Mouse (Mus musculus) kidney, embryonic 14.5 days (tissue): ENCODE results near the gene A2ml1. TPM values are rescaled to one million over a fixed set of nuclear protein-coding genes. Genes with fewer than 3 reads are reported as not detected.
"Not testable (repeated sequence)": the region's sequence is repeated elsewhere in the genome, so short reads cannot be mapped to it uniquely, and the experiment has no call there.

ENCODE experiments used
- ATAC-seq: fragments of 200-750 bp; cut with Nextera tagmentation; 2 replicates; pipeline ENCODE4 v1.8.0; 2017; ENCODE audit warnings: moderate number of reproducible peaks, mild to moderate bottlenecking, moderate TSS enrichment, moderate library complexity; ENCODE audit not compliant: low FRiP score, low TSS enrichment
- H3K27ac ChIP-seq: fragments of 300-500 bp; sonication (generic); 2 replicates; pipeline ENCODE4 v1.5.1; 2014; ENCODE audit warnings: low read depth, mild to moderate bottlenecking, low read length, moderate library complexity, mixed read lengths
- H3K27me3 ChIP-seq: fragments of 300-500 bp; sonication (generic); 2 replicates; pipeline ENCODE4 v1.6.1; 2014; ENCODE audit warnings: mild to moderate bottlenecking, low read length; ENCODE audit not compliant: control insufficient read depth, insufficient read depth
- H3K36me3 ChIP-seq: fragments of 300-500 bp; sonication (generic); 2 replicates; pipeline ENCODE4 v1.6.1; 2014; ENCODE audit warnings: low read length, mixed read lengths; ENCODE audit not compliant: control insufficient read depth, insufficient read depth
- H3K4me1 ChIP-seq: fragments of 300-500 bp; sonication (generic); 2 replicates; pipeline ENCODE4 v1.6.1; 2014; ENCODE audit warnings: low read length, mixed read lengths; ENCODE audit not compliant: control insufficient read depth, insufficient read depth
- H3K4me2 ChIP-seq: fragments of 300-500 bp; sonication (generic); replicated peaks from 2 replicates; pipeline ENCODE4 v1.6.1; 2014; ENCODE audit warnings: low read depth, mild to moderate bottlenecking, low read length
- H3K4me3 ChIP-seq: fragments of 300-500 bp; sonication (generic); 2 replicates; pipeline ENCODE4 v1.5.1; 2014; ENCODE audit warnings: mild to moderate bottlenecking, low read length
- H3K9ac ChIP-seq: fragments of 300-500 bp; sonication (generic); 2 replicates; pipeline ENCODE4 v1.6.1; 2014; ENCODE audit warnings: low read depth, mild to moderate bottlenecking, low read length, moderate library complexity
- H3K9me3 ChIP-seq: fragments of 300-500 bp; sonication (generic); 2 replicates; pipeline ENCODE4 v1.6.1; 2016; ENCODE audit warnings: low read length; ENCODE audit not compliant: control insufficient read depth
- WGBS: fragments of 180-500 bp; shearing (Covaris S2); extraction: QIAGEN DNeasy Blood & Tissue Kit; methylation state at CpG from one replicate; pipeline ENCODE4 v1.1.7; 2014; 5-methylcytosine and 5-hydroxymethylcytosine counted together
- polyA plus RNA-seq: library from polyadenylated mRNA; unstranded; fragments of >200 nt; fragmentation: Nextera tagmentation; extraction: Ambion mirVana; gene quantifications from 2 replicates; pipeline ENCODE4 v1.2.1, GENCODE M21; 2014

The A2ml1 gene
- 0.26 and 0.30 TPM in 2 replicates for polyA plus RNA-seq

DNA sequence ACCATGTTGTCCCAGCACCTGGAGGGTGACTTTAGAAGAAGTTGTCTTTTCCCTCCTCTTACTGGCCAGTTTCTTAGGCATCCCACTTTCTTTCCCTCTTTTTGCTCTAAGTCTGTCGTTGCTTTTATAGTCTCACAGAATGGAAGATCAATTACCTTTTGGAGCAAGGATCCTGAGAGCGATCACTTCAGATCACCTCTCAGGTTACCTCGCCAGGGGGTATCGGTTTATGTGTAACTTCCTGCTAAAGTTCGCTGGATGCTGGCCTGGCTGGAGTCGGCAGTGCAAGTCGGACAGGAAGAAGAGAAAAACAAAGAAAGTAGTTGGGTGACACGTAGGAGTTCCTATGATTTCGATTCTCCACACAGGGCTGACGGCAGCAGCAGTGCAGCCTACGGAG is at the start of gene A2ml1:
Gene A2ml1 (minus strand): TSS at position 101 of the 400 bp plus-strand sequence.
- H3K27ac ChIP-seq, result no peak within 1 kb of the TSS
- no peak within 1 kb of the TSS for H3K4me3 ChIP-seq
- no peaks in the 10 kb centered on the region for H3K4me1 ChIP-seq
- H3K27me3 ChIP-seq, result no peaks in the 10 kb centered on the region
- no peaks in the 10 kb centered on the region for H3K9me3 ChIP-seq
- no peak within 1 kb of the TSS; the same call in 1 of the 2 replicates for H3K4me2 ChIP-seq
- peak within 1 kb of the TSS; percentile 1; the same call in 1 of the 2 replicates for H3K9ac ChIP-seq
- 24% methylated on average over 11 of the region's 11 CpGs for WGBS
- no peaks in the 10 kb centered on the region for H3K36me3 ChIP-seq
- 0 out of 2 replicates have a peak, but pooled peaks have one; percentile 20 for ATAC-seq

DNA sequence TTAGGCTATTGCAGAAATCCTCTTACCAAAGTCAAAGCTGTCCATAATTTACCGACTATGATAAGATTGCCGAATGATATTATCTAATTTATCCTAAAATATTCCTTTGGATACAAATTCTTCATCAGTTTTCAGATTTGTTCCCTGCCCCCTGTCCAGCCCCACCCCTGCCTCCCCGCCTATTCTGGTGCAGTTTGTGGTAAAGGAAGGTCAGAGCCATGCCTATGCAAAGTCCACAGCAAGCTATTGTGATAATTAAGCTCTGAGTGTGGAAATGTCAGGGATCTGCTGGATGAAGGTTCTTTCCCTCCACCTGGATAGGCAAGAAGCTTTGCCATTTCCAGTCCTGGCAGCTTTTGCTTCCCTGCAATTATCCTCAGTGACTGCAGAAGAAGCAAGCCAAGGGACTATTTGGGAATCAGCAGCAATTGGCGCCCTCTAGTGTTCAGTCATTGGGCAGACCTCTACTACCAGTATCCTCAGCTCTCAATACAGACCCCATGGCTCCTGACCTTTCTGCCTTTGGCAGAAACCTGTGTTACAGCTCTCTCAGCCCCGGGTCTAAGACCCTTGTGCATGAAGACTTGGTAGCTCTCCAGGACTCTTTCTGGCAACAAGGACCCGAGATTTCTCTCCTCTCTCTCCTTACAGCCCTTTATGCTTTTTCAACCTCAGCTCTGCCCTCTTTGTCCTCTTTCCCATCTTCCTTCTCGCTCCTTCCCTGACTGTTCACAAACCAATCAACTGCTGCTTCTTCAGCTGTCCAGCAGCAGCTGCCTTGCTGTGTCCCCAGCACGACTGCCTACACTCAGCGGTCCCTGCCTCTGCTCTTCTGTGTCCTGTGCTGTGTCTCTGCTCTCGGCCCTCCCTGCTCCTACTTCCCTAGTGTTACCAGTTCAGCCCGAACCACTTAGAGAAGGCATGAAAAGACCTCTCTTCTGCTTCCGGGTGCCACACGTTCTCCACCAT is 48.6 kb upstream of the A2ml1 start:
- H3K36me3 ChIP-seq, H3K27ac ChIP-seq, H3K9ac ChIP-seq, H3K4me1 ChIP-seq, H3K4me2 ChIP-seq, H3K4me3 ChIP-seq, H3K9me3 ChIP-seq, H3K27me3 ChIP-seq: not testable (repeated sequence)
- 51% methylated on average over 13 of the region's 13 CpGs for WGBS
- ATAC-seq, result peak; percentile 87

DNA sequence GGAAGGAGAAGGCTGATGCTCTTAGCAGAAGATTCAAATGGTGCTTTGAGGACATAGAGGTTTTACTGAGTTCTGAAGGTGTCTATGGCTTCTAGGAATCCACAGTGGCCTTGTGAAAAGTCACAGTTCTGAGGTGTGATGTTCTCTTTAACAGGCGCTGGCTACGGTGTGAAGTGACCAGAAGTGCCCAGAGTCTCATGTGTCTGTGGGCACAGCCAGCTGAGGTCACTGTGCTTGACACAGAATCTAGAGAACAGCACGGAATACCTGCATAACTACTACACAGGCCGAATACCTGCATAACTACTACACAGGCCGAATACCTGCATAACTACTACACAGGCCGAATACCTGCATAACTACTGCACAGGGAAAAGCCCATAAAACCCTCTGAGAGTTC is 43.8 kb upstream of the A2ml1 start:
- H3K9me3 ChIP-seq, H3K9ac ChIP-seq, H3K27me3 ChIP-seq, H3K27ac ChIP-seq, H3K4me2 ChIP-seq, H3K36me3 ChIP-seq, H3K4me3 ChIP-seq, H3K4me1 ChIP-seq, ATAC-seq: not testable (repeated sequence)
- 77% methylated on average over 6 of the region's 6 CpGs for WGBS

DNA sequence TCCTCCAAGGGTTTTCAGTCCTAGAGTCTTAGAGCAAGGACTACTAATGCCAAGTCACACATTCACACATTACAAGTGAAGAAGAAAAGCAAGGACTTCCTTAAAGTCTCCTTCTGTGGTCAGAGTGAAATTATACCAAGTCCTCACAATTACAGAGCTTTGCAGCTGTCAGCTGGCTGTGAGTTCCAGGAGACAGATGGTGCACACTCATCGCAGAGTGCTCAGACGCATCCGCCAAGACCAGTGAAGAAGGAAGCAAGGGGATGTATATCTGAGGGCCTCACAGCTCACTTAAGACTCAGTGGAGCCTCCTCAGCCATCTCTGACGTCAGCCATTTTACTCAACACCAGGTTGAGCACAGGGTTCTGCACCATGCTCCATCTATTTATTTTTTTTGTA is 43.0 kb upstream of the A2ml1 start:
- Histone ChIP-seq H3K4me1 (no peaks in the 10 kb centered on the region), H3K4me3 (no peak overlapping the region), H3K9ac (no peak overlapping the region), H3K27ac (no peak overlapping the region), H3K4me2 (no peak overlapping the region), H3K27me3 (no peaks in the 10 kb centered on the region), H3K9me3 (no peaks in the 10 kb centered on the region), H3K36me3 (no peaks in the 10 kb centered on the region)
- WGBS, result 73% methylated on average over 4 of the region's 4 CpGs
- no peak for ATAC-seq

DNA sequence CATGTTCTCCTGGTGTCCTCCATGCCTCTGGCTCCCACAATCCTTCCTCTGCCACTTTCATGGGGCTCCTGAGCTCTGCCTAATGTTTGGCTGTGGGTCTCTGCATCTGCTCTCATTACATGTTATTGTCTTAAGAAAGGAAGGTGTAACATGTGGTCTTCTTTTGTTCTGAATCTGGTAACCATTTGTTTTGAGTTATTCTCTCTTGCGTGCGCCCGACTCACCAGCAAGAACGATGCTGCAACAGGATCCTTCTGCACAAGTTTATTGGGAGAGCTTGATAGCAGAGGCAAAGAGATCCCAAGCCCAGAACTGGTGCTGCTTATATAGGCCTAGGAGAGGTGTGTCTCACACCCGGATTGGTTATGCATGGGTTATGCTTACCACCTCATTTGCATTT is 42.0 kb upstream of the A2ml1 start, which contains the start of gene Klrb1a:
Gene Klrb1a (minus strand): TSS at position 101 of the 400 bp plus-strand sequence.
- not testable (repeated sequence) for H3K36me3 ChIP-seq, H3K9ac ChIP-seq, H3K9me3 ChIP-seq, H3K27ac ChIP-seq, H3K4me1 ChIP-seq, H3K4me3 ChIP-seq, ATAC-seq, H3K27me3 ChIP-seq, H3K4me2 ChIP-seq
- 90% methylated on average over 5 of the region's 5 CpGs for WGBS

DNA sequence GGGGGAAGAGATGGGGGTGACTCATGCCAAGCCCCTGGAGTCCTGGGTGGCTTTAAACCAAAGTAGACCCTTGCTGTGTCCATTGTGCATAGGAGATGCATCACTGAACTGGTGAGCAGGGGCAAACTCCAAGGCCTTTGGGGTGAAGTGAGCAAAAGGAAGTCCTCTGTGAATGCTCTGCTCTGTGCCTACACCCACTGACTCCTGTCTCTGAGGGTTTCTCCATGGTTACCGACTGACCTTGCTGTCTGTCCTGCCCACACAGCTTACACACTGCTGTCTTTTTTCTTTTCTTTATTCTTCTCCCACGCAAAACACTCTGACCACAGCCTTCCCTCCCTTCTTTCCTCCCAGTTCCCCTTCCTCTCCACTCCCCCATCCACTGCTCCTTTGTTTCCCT is 41.3 kb upstream of the A2ml1 start:
- Histone ChIP-seq H3K27me3 (no peaks in the 10 kb centered on the region), H3K4me1 (no peaks in the 10 kb centered on the region), H3K36me3 (no peaks in the 10 kb centered on the region), H3K4me3 (no peak overlapping the region), H3K9ac (no peak overlapping the region), H3K27ac (no peak overlapping the region), H3K9me3 (no peaks in the 10 kb centered on the region), H3K4me2 (no peak overlapping the region)
- 63% methylated on average over 2 of the region's 2 CpGs for WGBS
- ATAC-seq, result no peak

DNA sequence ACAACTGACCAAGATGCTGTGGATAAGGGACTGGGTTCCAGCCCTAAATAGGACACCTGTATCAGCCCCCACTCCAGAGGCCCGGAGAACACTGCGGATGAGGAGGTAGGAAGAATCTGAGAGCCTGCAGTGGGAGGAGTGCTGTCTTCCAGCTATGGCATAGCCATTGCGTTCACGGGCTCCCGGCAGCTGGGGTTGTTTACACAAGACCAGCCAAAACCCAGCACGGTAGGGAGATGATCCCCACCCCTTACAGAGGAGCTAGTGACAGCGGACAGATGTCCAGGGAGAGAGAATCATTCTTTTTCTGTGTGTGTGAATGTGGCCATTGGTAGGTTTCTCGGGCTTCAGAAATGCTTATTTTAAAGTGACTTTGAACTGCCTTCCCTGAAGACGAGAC is 24.9 kb upstream of the A2ml1 start:
- Histone ChIP-seq H3K4me1 (no peaks in the 10 kb centered on the region), H3K4me2 (no peak overlapping the region), H3K4me3 (no peak overlapping the region), H3K9me3 (no peaks in the 10 kb centered on the region), H3K9ac (no peak overlapping the region), H3K27me3 (no peaks in the 10 kb centered on the region; the same call in 1 of the 2 replicates), H3K36me3 (no peaks in the 10 kb centered on the region), H3K27ac (no peak overlapping the region)
- peak; percentile 73; the same call in 1 of the 2 replicates for ATAC-seq
- WGBS, result 43% methylated on average over 9 of the region's 9 CpGs

DNA sequence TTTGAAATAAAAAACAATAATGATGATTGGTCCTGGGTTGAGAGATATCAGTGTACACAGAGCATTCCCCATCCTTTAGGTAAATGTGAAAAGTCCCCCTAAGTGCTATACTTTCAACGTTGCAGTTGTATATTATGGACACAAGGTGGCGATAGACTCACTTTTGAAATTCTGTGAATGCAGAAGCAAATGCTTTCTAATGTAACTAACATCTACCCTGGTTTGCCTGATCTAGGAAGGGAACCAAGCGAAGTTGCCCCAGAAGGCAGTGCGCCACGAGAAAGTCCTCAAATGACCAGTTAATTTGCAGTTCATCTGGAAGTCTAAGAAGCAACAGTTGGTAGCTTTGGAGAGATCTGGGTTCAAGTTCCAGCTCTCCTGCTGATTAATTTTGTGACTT is 23.1 kb upstream of the A2ml1 start:
- Histone ChIP-seq H3K9me3 (no peaks in the 10 kb centered on the region), H3K27ac (no peak overlapping the region), H3K4me1 (no peaks in the 10 kb centered on the region), H3K4me3 (no peak overlapping the region), H3K36me3 (no peaks in the 10 kb centered on the region), H3K27me3 (no peaks in the 10 kb centered on the region; the same call in 1 of the 2 replicates), H3K4me2 (no peak overlapping the region), H3K9ac (no peak overlapping the region)
- 38% methylated on average over 5 of the region's 5 CpGs for WGBS
- ATAC-seq, result no peak
